Mouse (Mus musculus): Measurements from ENCODE around the gene Bmpr2.

Gene Bmpr2

GRCm38 (mm10) chr1:59797865-59798264 is 34.7 kb downstream of the Bmpr2 start:
- no peak for DNase-seq (ENCODE audit: low spot score)

DNA sequence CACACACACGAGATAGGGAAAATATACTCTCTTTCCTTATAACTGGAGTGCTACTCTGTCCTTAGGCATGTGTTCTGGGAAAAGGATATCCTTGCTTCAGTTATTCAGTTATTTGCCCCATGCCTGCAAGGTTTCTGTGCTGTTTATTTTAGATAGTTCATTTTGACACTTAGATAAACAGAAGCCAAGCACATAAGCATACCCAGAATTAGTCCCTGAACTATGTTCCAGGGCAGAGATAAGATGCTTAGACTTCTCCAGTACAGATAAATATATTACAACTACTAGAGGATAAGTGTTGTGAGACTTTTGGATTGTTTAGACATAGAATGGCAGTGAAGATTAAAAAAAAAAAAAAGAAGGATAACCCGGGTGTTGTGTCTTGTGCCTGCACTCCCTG is 41.2 kb downstream of the Bmpr2 start:
- DNase-seq (ENCODE audit: low spot score): no peak

DNA sequence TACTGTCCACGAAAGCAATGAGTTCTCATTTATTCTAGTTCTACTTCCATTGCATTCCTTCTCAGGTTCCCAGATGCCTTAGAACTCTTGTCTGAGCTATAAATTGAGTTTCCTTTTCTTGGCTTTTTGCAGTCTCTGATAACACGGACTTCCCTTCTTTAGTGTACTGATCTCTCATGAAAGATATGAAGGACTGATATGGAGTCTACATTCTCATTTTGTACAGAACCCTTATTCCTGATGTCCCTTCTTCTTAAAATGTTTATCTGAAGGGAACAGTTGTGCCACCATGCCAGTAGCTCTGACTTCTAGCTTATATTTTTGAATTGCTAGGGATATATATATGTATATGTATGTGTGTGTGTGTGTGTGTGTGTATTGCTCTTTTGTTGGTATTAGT is 46.7 kb downstream of the Bmpr2 start:
- no peak for DNase-seq (ENCODE audit: low spot score)

- DNase-seq (ENCODE audit: low spot score): no peak
Measured at GRCm38 (mm10) chr1:59812782-59813181, 49.6 kb downstream of the Bmpr2 start.

DNA sequence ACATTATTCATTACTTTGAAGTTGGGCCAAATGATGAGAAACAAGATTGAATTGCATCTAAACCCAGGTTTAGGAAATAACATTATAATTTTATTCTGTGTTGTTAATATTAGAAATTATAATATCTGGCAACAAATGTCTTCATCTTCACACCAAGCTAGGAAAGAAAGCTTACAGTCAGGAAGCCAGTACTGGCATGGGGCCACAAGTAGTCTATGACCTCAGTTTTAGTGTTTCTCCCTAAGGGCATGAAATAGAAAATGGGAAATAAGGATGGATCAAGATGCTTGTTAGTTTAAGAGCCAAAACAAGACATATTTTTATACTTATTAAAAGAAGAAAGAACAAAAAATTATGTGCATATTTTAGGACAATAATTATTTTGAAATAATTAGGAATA is 62.2 kb downstream of the Bmpr2 start:
- DNase-seq (ENCODE audit: low spot score): no peak

- no peak for DNase-seq (ENCODE audit: low spot score)
Measured at GRCm38 (mm10) chr1:59826583-59826982, 63.4 kb downstream of the Bmpr2 start.

DNA sequence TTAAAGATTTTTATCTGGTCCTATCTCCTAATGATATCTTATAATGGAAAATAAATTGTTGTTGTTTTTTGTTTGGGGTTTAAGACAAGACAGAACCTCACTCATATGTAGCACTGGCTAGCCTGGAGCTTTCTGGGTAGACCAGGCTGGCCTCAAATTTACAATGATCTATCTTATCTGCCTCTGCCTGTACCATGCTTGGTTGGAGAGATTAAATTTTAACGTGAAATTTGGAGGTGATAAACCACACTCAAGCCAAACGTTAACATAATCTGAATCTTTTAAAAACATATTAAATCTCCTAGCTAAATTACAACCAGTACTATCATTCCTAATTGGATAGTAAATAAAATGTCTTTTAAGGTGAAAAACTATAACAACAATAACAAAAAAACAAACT is 66.2 kb downstream of the Bmpr2 start:
- no peak for DNase-seq (ENCODE audit: low spot score)

- DNase-seq (ENCODE audit: low spot score): no peak
Measured at GRCm38 (mm10) chr1:59830194-59830593, 67.0 kb downstream of the Bmpr2 start.

- no peak for DNase-seq (ENCODE audit: low spot score)
Measured at GRCm38 (mm10) chr1:59833723-59834122, 70.5 kb downstream of the Bmpr2 start.

GRCm38 (mm10) chr1:59848327-59848726 is 85.1 kb downstream of the Bmpr2 start:
- DNase-seq (ENCODE audit: low spot score): no peak

- DNase-seq (ENCODE audit: low spot score): no peak
Measured at GRCm38 (mm10) chr1:59859046-59859445, 95.8 kb downstream of the Bmpr2 start.

DNA sequence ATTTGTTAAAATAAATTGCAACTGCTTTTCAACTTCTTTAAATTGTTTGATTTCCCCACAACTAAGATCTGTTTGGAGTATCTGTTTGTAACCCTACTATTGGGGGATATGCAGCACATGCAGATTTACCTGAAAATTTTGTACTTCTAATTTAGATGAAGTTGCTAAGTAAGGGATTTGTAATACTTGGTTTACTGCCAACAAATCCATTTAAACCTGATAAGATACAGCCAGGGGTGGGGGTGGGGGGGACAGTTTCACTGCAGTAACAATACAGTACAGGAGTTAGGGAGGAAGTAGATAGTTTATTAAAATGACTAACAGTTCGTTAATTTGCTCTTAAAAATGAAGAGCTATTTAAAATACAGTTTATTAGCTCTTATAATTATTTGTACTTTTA is 98.9 kb downstream of the Bmpr2 start:
- DNase-seq (ENCODE audit: low spot score): no peak

GRCm38 (mm10) chr1:59868041-59868440 is 104.8 kb downstream of the Bmpr2 start:
- no peak for DNase-seq (ENCODE audit: low spot score)

- DNase-seq (ENCODE audit: low spot score): no peak
Measured at GRCm38 (mm10) chr1:59874023-59874422, 110.8 kb downstream of the Bmpr2 start.

DNA sequence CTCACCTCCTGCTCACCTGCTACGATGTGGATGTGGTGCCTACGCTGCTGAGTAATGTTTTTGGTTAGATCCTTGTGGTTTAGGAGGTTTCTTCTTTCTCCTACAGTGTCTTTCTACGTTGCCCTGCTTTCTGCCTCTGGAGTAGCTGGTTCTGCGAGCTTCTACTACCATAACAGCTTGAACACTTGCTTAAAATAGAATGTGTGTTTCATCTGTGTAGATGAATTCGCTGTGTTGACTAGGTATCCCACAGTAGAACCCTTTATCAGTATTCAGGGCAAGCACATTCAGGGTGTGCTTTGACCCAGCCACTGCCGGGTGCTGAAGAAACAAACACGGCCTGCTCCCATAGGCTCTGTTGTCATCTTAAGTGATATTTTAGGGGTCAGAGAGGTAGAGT is 114.9 kb downstream of the Bmpr2 start:
- no peak for DNase-seq (ENCODE audit: low spot score)

DNA sequence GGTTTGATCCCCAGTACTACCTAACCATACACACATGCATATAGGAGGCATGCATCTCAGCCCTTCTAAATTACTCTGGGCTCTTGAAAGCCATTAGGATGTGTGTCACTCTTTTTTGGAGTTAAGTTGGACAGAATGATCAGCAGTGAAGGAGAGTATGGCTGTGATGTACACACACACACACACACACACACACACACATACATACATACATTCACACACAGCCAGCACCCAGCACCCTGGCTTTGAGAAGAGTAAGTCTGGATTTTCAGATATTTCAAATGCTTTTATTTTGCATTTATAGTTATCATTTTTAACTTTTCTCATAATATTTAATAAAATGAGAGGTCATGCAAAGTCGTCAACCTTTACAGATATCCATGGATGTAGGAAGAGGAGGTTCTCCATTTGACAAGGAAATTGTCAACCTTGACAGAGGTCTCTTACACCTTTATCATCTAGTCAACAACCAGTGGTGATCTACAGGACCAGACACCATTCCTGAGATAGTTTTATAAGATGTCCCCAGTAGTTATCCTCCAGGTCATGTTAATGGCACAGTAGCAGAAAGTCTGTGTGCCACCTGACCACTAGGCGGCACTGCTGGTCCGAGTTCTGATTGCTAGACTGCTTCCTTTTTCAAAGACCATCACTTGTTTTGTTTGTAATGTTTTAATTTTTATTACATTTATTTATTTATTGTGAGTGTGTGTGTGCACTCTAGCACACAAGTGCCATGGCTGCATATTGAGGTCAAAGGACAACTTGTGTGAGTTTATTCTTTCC is 120.3 kb downstream of the Bmpr2 start:
- DNase-seq (ENCODE audit: low spot score): peak; percentile 86

- no peak for DNase-seq (ENCODE audit: low spot score)
Measured at GRCm38 (mm10) chr1:59886899-59887298, 123.7 kb downstream of the Bmpr2 start.

DNA sequence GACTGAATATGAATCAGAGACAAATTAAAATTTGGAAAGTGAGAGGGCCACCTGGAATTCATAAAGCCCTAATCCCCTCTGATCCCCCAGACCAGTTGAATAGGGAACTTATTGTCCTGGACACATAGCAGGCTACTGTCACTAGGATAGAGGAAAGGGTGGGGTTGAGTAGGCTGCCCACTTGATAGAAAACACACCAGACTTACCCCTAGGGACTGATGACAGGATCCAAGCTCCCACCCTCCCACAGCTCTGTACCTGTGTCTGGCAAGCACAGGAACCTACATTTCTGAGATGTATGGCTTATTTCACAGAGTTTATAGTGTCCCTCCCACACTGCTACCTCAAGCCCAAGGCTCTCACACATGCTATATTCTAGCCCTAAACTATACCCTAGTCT is 124.8 kb downstream of the Bmpr2 start:
- DNase-seq (ENCODE audit: low spot score): no peak

DNA sequence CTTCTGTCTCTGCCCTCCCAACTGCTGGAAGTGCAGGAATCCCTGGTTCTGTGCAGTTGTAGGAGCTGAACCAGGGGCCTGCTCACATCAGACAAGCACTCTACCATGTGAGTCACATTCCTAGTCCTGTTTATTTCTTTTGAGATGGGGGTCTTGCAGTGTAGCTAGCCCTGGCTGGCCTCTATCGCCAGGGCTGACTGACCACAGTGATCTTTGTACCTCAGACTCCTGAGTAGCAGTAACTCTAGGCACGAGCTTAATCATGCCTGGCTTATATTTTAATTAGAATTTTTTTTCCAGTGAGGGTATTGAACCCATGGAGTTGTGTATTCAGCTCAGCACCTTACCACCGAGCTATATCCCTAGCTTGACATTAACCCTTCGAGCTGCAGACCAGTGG is 128.0 kb downstream of the Bmpr2 start:
- no peak for DNase-seq (ENCODE audit: low spot score)

GRCm38 (mm10) chr1:59892777-59893176 is 129.6 kb downstream of the Bmpr2 start:
- no peak for DNase-seq (ENCODE audit: low spot score)

GRCm38 (mm10) chr1:59894025-59894424 is 130.8 kb downstream of the Bmpr2 start:
- no peak for DNase-seq (ENCODE audit: low spot score)

- no peak for DNase-seq (ENCODE audit: low spot score)
Measured at GRCm38 (mm10) chr1:59895456-59895855, 132.3 kb downstream of the Bmpr2 start.

- DNase-seq (ENCODE audit: low spot score): no peak
Measured at GRCm38 (mm10) chr1:59897147-59897798, 134.1 kb downstream of the Bmpr2 start.

DNA sequence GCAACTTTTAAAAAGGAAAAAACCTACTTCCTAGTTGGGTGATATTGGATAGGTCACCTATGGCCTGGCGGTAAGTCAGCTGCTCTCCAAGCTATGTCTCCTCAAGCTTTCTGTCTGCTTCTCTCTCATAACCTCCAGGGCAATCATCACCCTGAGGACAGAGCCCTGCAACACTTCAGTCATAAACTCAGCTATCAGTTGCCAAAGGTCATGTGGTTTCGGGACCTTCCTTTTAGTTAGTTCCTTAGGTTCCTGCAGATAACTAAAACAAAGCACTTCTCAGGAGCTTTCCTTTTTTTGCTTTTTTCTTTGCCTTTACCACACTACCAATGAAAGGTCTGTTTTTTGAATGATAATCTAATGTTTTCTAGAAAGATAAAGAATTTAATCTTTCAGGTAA is 136.5 kb downstream of the Bmpr2 start:
- no peak for DNase-seq (ENCODE audit: low spot score)

All from retina, embryonic 14.5 days (tissue).